Mouse (Mus musculus) cerebellum, postnatal 14 days (tissue): ENCODE results near the gene Pde9a.
A peak's percentile ranks its signal among the peaks of the same experiment; 100 is the strongest.

ENCODE experiments used
- DNase-seq, 2 experiments: peaks; one replicate each; pipeline ENCODE4 v3.0.0; 2021; ENCODE audit warnings: mixed read lengths in 2 of 2

Gene Pde9a

DNA sequence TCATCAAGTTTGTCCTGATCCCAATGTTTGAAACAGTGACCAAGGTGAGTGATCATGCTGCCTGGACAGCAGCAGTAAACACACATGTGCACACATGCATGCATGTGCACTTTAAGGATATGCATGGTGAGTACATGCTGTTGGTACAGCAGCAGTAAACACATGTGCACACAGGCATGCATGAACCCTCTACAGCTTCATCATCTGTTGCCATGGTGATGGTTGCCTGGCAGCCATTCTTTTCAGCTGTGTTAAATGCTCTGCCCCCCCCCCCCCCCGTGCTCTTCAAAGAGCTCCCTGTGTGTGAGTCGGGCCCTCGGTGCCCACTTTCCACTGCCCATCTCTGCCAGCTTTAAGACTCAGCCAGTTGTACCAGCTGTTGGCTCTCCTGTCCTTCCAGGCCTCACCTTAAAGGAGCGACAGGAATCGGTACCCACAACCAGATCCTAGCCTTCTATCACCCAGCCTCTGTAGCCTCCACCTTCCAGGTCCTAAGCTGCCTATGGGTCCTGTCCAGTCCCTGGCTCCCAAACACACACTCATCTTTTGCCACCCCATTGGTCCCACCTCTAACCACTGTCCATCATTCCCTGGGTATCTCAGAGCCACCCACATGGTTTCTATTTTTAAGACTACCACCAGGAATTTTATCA is 84.9 kb downstream of the Pde9a start:
- DNase-seq = no peak

GRCm38 (mm10) chr17:31474388-31474787 is 88.4 kb downstream of the Pde9a start:
- no peak for DNase-seq

DNA sequence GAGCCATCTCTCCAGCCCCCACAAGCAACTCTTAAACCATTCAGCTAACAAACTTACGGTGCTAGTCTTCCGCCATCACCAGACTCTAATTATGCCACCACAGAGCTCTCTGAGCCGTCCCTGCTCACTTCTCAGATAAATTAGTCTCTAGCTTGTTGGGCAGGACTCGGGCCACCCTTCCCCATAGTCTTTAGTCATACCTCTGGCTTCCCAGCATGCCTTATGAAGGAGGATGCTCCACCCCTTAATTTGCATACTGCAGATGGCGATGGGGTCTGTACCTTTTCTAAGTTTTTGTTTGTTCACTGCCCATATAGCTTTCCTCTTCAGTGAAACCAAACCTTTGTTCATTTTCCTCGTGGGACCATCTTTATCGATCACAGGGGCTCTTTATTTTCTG is 92.6 kb downstream of the Pde9a start:
- no peak for DNase-seq

GRCm38 (mm10) chr17:31479108-31479844 is 93.3 kb downstream of the Pde9a start:
- no peak for DNase-seq

DNA sequence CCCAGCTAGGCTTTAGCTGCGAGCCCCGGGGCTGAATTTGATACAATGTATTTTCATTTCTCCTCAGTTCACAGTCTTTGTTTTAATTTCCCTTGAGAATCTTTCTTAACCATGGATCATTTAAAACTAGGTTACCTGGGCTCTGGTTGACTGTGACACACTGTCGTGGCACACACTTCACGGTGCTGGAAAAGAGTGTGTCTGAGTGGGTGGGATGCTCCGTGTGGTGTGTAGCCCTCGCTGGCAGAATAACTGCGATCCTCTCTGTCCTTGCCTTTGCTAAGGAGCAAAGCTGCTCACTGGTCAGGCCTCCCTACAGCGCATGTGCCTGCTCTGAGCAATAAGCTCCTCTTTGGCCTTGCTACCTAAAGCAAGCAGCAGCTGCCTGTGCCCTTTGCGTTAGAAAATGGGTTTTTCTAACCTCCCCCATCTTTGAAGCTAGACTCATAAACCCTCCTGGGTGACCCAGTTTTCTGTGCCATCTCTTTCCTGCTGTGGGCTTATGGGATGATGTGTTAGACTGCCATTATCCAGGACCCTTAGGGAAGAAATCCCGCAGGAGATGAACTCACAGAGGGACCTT is 100.7 kb downstream of the Pde9a start:
- no peak for DNase-seq

DNA sequence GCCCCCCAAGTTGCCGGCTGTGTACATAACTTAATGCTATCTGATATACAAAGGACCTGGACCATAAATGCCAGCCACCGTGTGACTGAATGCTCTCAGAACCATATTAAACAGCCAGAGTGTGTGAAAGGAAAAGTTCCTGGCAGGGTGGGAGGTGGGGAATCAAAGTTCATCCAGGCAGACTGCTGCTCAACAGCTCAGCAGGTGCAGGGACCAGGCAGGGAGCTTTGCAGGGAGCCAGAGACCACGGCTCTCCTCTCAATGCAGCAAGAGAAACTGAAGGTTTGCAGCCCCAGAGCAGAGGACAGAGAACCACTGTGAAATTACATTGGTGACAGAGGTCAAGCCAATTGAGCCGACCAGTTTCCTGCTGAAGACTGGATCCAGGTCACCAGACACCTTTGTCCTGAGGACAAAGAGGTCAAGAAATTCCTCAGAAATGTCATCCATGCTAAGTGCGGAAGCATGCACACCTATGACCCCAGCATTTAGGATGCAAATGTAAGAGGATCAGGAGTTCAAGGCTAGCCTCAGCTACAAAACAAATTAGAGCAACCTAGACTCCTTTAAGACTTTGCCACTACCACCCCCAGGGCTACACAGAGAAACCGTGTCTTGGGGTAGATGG is 101.5 kb downstream of the Pde9a start:
- no peak for DNase-seq

- no peak for DNase-seq
Measured at GRCm38 (mm10) chr17:31491355-31491754, 105.3 kb downstream of the Pde9a start.

GRCm38 (mm10) chr17:31492416-31492815 is 106.4 kb downstream of the Pde9a start:
- DNase-seq = peak; percentile 90 to 91

DNA sequence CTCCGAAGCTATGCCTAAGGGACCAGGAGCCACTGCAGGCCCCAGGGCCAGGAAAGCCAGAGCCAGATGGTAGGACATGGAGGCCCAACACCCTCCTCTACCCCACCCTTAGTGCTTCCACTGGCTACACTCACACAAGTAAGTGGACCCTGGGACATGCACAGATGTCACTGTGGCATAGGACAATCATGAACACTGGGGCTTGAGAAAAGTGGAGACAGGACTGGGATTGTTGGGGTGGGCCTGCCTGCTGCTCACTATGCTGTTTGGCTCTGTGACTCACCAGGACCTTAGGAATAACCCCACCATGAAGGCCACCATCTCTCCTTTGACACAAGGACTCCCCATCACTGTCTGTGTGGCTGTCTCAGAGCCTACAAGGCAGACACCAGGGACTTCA is 109.0 kb downstream of the Pde9a start:
- no peak for DNase-seq

DNA sequence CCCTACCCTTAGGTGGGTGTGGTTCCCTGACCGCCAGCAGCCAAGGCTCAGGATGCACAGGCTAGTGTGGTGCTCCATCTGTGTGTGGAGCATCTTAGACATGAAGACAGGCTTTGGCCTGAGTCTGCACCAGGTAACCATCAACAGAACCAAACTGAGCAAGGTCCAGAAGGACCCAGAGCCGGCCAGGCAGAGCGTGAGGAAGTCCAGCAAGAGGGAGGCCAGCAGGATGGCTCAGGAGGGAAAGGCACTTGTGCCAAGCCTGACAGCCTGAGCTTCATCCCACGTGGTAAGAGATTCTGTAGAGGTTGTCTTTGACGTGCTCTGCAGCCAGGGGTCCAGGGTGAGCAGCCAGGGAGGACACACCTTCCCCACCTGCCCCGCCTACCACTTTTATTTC is 111.7 kb downstream of the Pde9a start:
- peak; percentile 42 to 57 for DNase-seq

DNA sequence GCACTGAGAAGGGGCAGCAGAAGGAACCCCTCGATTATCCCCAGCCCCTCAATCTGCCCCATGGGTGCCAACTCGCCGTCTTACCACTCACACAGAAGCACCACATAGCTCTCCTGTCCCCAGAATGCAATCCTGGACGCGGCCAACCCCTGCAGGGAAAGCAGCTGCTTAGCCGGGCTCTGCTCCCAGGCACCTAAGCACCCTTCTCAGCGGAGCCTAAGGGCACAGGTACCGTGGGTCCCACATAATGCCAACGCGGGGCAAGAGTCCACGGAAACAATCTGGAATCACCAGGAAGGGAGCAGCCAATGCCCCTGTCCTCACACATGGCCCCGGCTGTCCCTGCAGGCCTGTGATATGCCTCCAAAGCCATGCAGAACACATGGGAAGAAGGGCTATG is 113.7 kb downstream of the Pde9a start:
- DNase-seq = peak; percentile 39 to 54

DNA sequence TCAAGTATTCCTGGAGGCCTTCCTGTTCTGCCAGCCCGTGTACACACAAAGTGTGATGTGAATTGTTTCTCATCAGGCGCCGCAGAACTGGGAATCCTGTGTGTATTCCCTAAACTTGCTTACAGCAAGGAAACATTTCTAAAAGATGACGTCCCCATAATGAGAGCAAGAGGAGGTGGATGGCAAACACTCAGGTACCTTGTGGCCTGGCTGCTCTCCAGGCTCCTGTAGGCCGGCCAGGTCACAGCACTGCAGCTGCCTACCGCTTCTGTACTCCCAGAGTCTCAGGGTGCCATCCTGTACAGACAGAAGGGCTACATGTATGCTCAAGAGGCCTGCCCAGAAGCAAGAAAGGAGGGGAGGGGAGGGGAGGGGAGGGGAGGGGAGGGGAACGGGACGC is 114.4 kb downstream of the Pde9a start:
- DNase-seq = peak; percentile 37 to 43

DNA sequence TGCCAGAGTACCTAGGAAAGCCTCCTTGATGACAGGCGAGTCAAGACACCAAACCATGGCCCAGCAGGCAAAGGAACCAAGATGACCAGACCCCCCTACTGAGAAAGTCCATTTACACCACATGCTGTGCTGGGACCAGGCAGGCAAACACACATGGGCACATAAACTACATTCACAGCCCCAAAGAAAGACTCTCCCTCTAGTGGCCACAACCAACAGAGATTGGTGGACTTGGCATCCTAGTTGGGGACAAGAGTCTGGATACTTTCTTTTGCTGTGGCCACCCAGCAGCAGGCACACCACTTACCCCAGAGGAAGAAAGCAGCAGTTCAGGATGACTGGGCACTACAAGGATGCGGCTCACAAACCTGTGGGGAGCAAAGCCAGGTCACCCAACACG is 114.9 kb downstream of the Pde9a start:
- DNase-seq = no peak

DNA sequence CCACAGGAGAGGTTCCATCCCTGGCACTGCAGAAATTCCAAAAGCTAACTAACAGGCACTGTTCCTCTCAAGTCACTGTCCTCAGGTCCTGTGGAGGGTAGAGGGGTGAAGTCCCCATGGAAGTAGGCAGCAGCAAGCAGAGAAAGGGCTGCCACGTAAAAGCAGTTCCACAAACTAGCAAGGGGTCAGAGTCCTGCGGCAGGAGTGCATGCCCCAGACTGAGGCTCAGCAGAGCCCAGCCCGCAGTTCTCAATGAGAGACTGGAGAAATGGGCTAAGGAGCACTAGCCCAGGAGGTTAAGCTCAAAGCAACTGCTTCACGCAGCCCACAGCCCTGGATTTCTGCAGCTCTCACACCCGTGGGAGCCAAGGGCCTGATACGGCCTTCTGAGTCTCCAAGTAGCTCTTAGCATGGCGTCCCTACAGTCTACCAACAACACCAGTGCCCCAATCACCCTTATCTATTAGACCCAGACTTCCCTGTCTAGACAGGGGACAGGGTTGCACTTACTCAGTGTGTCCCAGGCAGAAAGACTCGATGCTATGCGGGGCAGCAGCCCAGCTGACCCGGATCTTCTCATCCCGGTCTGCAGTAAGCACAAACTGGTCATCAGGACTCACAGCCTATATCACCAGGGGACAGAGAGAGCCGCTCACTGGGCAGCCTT is 116.4 kb downstream of the Pde9a start:
- no peak for DNase-seq

- DNase-seq = no peak
Measured at GRCm38 (mm10) chr17:31503337-31503736, 117.3 kb downstream of the Pde9a start.

DNA sequence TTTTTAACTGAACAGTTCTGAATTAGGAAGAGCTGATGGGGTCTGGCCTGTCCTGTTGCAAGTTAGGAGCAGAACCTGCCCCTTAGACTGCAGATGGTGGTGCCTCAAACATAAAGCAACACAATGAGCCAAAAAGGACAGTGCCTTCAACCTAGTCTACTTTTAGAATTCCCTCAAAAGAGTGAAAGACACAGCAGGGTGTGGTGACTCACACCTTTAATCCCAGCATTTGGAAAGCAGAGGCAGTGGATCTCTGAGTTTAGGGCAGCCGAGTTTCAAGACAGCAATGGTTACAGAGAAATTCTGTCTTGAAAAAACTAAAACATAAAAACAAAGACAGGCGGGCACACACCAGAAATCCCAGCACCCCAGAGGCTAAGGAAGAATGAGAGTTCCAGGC is 117.9 kb downstream of the Pde9a start:
- DNase-seq = no peak

GRCm38 (mm10) chr17:31505013-31505412 is 119.0 kb downstream of the Pde9a start:
- no peak for DNase-seq

DNA sequence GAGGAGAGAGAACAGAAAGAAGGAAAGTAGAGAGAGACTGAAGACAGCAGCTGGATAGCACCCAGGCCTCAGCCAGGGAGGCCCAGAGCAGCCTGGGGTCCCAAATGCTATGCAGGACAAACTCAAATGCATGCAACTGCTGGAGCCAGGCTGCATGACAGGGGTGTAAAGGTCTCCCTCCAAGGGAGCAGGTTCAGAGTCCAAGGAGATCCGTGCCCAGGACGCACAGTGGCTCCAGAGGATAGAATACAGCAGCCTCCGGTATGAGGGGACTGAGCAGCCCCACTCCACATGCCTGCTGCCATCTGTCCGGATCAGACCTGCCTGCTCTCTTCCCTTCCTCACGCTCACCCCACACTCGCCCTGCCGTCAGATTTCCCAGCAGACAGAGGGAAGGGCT is 120.3 kb downstream of the Pde9a start:
- DNase-seq = no peak

DNA sequence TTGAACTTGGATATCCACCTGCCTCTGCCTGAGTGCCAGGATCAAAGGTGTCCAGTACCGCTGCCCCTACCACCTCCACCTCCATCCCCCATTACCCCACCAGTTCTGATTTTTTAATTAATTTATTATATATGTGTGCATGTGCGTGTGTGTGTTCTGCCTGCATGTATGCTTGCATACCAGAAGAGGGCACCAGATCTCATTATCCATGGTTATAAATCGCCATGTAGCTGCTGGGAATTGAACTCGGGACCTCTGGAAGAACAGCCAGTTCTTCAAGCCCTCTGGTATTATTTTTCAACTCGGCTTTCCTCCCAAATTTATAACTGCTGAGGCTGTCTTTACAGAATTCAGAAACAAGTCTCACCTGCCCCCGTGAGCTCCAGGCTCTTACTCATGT is 124.9 kb downstream of the Pde9a start:
- no peak for DNase-seq

GRCm38 (mm10) chr17:31511792-31512495 is 125.9 kb downstream of the Pde9a start:
- peak; percentile 90 to 93 for DNase-seq

GRCm38 (mm10) chr17:31512593-31512992 is 126.6 kb downstream of the Pde9a start:
- no peak for DNase-seq

GRCm38 (mm10) chr17:31514696-31515095 is 128.7 kb downstream of the Pde9a start:
- DNase-seq = no peak
